Mouse (Mus musculus) CH12.LX (cell line): ENCODE data around the gene Nwd2.

Experiments
- CTCF ChIP-seq, 2 experiments: IDR thresholded peaks in 1 of 2; conservative IDR thresholded peaks in 1 of 2; 2 replicates each; pipeline ENCODE4 v1.5.1; 2011 to 2012; ENCODE audit warnings: low read depth in 2 of 2, low read length in 2 of 2, improper control_type of control experiment in 1 of 2, inconsistent platforms in 1 of 2, mild to moderate bottlenecking in 1 of 2, moderate library complexity in 1 of 2
- EP300 ChIP-seq: IDR thresholded peaks from 2 replicates; pipeline ENCODE4 v1.6.1; 2011; ENCODE audit warnings: low read length, improper control_type of control experiment
- JUN ChIP-seq: IDR thresholded peaks from 2 replicates; pipeline ENCODE4 v1.6.1; 2011; ENCODE audit warnings: low read depth, mild to moderate bottlenecking, low read length, improper control_type of control experiment, moderate library complexity; ENCODE audit not compliant: insufficient read depth
- MAZ ChIP-seq: IDR thresholded peaks from 2 replicates; pipeline ENCODE4 v1.6.1; 2012; ENCODE audit warnings: low read depth, mild to moderate bottlenecking, inconsistent platforms, low read length, improper control_type of control experiment, moderate library complexity
- NELFE ChIP-seq: IDR thresholded peaks from 2 replicates; pipeline ENCODE4 v1.6.1; 2011; ENCODE audit warnings: low read depth, low read length, improper control_type of control experiment
- POLR2A ChIP-seq: IDR thresholded peaks from 2 replicates; pipeline ENCODE4 v1.6.1; 2011; ENCODE audit warnings: low read depth, mild to moderate bottlenecking, improper control_type of control experiment, low read length
- RCOR1 ChIP-seq: conservative IDR thresholded peaks from 2 replicates; pipeline ENCODE4 v1.6.1; 2012; ENCODE audit warnings: low read depth, mild to moderate bottlenecking, inconsistent platforms, low read length, improper control_type of control experiment
- SIN3A ChIP-seq: IDR thresholded peaks from 2 replicates; pipeline ENCODE4 v1.6.1; 2012; ENCODE audit warnings: low read length, improper control_type of control experiment, inconsistent platforms

- TF ChIP-seq JUN = no peak
- TF ChIP-seq EP300 = no peak
- TF ChIP-seq POLR2A = no peak
- no peak for TF ChIP-seq MAZ
- TF ChIP-seq NELFE = no peak
- TF ChIP-seq CTCF (conservative IDR thresholded peaks at IDR 0.05 in 1 of 2, IDR thresholded peaks at IDR 0.05 in 1 of 2; ENCODE audit: low read depth in 2 of 2, low read length in 2 of 2) = no peak
- no peak for TF ChIP-seq SIN3A
- TF ChIP-seq RCOR1 = no peak
Measured at GRCm38 (mm10) chr5:63728955-63729354, 80.1 kb downstream of the Nwd2 start.
